35 mouse cellular contexts compared by ENCODE assay signal in the genomic region with DNA sequence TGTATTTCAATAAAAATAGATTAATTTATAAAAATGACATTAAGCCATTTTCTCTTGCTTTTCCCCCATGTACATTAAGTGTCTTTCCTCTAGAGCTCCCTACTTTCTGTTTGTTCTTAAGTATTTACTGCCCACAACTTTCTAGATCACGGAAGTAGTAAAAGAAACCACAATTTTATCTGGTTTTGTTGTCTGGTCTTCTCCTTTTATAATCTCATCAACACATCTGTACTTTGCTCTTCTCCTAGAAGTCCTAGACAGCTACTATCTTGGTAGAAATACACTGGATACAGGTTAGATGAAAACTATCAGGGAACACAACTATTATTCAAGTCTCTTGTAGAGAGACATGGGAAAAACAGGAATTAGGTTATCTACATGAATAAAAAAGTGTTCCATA.
"Had no signal": no experiment of that assay in that cellular context is flagged by ENCODE, and none has a peak within 500 bp of the region (broad histone marks: within the 10 kb centered on the region; RNA-seq: fewer than 3 reads in every experiment).

No protein-coding gene starts in this region.

- DNase-seq: heart, postnatal 10 days; heart, postnatal 14 days; heart, postnatal 36 days; heart, postnatal 4 days; kidney, adult 11 months; kidney, adult 18-20 months; kidney, adult 2 months; kidney, adult 8-10 months; kidney, adult 9 months; kidney, postnatal 10 days; kidney, postnatal 14 days; kidney, postnatal 25 days; kidney, postnatal 36 days; kidney, postnatal 4 days; layer of hippocampus, adult 9-11 months; layer of hippocampus, postnatal 36 days had no signal

- H3K4me1 ChIP-seq: heart, embryonic 12.5 days; heart, embryonic 13.5 days; heart, embryonic 15.5 days; hindbrain, embryonic 10.5 days; hindbrain, embryonic 12.5 days; hindbrain, embryonic 13.5 days; hindbrain, embryonic 15.5 days; intestine, embryonic 15.5 days; kidney, embryonic 15.5 days had no signal

- H3K9me3 ChIP-seq: heart, embryonic 13.5 days; heart, embryonic 15.5 days; hindbrain, embryonic 10.5 days; hindbrain, embryonic 12.5 days; hindbrain, embryonic 13.5 days; hindbrain, embryonic 15.5 days; intestine, embryonic 15.5 days; kidney, embryonic 15.5 days had no signal

- H3K9ac ChIP-seq: heart, embryonic 12.5 days; heart, embryonic 13.5 days; heart, embryonic 15.5 days; hindbrain, embryonic 12.5 days; hindbrain, embryonic 13.5 days; hindbrain, embryonic 14.5 days; hindbrain, embryonic 15.5 days; intestine, embryonic 15.5 days; kidney, embryonic 15.5 days had no signal

- H3K27ac ChIP-seq: heart, embryonic 13.5 days; heart, embryonic 15.5 days; hindbrain, embryonic 10.5 days; hindbrain, embryonic 12.5 days; hindbrain, embryonic 13.5 days; hindbrain, embryonic 14.5 days; hindbrain, embryonic 15.5 days; hindbrain, postnatal 0 days; intestine, embryonic 15.5 days; kidney, embryonic 15.5 days; kidney, postnatal 0 days; layer of hippocampus, adult 2 months; left cerebral cortex, adult 2 months had no signal

- H3K27me3 ChIP-seq: heart, embryonic 12.5 days; heart, embryonic 13.5 days; heart, embryonic 15.5 days; hindbrain, embryonic 12.5 days; hindbrain, embryonic 13.5 days; hindbrain, embryonic 15.5 days; intestine, embryonic 15.5 days; kidney, embryonic 15.5 days had no signal

- H3K4me2 ChIP-seq: heart, embryonic 11.5 days; heart, embryonic 12.5 days; heart, embryonic 13.5 days; heart, embryonic 15.5 days; hindbrain, embryonic 12.5 days; hindbrain, embryonic 13.5 days; hindbrain, embryonic 14.5 days; hindbrain, embryonic 15.5 days; intestine, embryonic 15.5 days; kidney, embryonic 15.5 days had no signal

- H3K4me3 ChIP-seq: heart, embryonic 12.5 days; heart, embryonic 13.5 days; heart, embryonic 15.5 days; hindbrain, embryonic 10.5 days; hindbrain, embryonic 12.5 days; hindbrain, embryonic 13.5 days; hindbrain, embryonic 15.5 days; intestine, embryonic 15.5 days; kidney, embryonic 15.5 days; layer of hippocampus, adult 2 months; left cerebral cortex, adult 2 months had no signal

- H3K36me3 ChIP-seq: heart, embryonic 12.5 days; heart, embryonic 13.5 days; heart, embryonic 15.5 days; hindbrain, embryonic 10.5 days; hindbrain, embryonic 12.5 days; hindbrain, embryonic 13.5 days; hindbrain, embryonic 15.5 days; intestine, embryonic 15.5 days; kidney, embryonic 15.5 days had no signal

- ATAC-seq: hindbrain, embryonic 16.5 days; hindbrain, postnatal 0 days; inflammation-experienced regulatory T-cells, adult 6 months; intestine, embryonic 15.5 days; intestine, embryonic 16.5 days; intestine, postnatal 0 days had no signal
